Mouse (Mus musculus): ENCODE data around the gene Sva.

Gene Sva

GRCm38 (mm10) chr6:42038094-42038493 is at the start of gene Sva:
Sva (plus strand) TSS chr6:42038394.
- no peak for DNase-seq

Data from B cell, adult 2 months (primary cell).